Mouse (Mus musculus): ENCODE data around the gene Jag1. TPM values are rescaled to one million over a fixed set of nuclear protein-coding genes. Genes with fewer than 3 reads are reported as not detected.

Gene Jag1
- polyA plus RNA-seq, 1 experiment from 2014 or later: 25.1 TPM

DNA sequence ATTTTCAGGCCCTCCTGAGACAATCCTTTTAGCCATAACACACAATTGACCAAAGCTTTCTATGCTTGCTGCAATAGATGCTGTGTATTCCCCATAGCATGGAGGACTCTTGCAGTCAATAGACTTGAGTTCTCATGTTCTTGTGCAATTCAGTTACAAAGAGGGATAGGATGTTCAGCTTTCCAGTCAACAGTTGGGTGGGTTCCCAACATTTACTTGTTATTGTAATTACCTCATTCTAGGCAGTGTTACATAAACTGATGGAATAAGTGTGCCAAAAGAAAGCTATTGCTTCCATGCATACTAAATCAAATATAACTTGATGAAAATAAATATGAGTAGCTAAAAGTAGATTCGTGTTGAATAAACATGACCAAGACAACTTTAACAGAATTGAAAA lies 8.4 kb upstream of the Jag1 start:
- WGBS: 67% methylated on average over 1 of the region's 1 CpGs
- H3K4me3 ChIP-seq (ENCODE audit: low read depth, low read length): no peak overlapping the region
- no peak for ATAC-seq (ENCODE audit: low read depth)

DNA sequence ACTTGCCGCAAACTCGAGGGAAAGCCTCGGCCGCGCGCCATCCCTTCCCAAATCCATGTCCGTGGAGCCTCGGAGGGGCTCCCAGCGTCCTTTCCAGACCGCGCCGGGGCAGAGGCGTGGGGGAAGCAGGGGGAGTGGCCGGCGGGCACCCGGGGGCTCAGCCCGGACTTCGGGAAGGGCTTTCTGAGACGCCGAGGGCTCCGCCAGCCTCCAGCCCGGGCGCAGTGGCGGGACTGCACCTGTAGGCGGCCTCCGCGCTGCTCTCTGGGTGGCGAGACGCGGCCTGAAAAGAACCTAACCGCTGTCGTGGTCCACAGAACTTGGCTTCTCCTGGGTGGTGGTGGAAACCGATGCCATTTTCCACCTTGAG lies 862 bp upstream of the Jag1 start:
- DNase-seq (ENCODE audit: low spot score) (peak; percentile 91), ATAC-seq (ENCODE audit: low read depth) (peak; percentile 74)
- Histone ChIP-seq H3K27me3 (replicated peaks; ENCODE audit: control insufficient read depth, insufficient read depth, low read length) (no peaks in the 10 kb centered on the region), H3K4me1 (ENCODE audit: control insufficient read depth, insufficient read depth, low read length) (peaks cover 20% of the 10 kb centered on the region; the same call in 1 of the 2 replicates), H3K4me2 (ENCODE audit: low read depth, low read length) (peak overlapping the region; percentile 78), H3K4me3 (ENCODE audit: low read depth, low read length) (peak overlapping the region; percentile 77), H3K9me3 (ENCODE audit: control insufficient read depth, low read length) (no peaks in the 10 kb centered on the region), H3K27ac (replicated peaks; ENCODE audit: low read depth, low read length) (peak overlapping the region; percentile 98), H3K9ac (ENCODE audit: low read depth, low read length) (peak overlapping the region; percentile 88), H3K36me3 (ENCODE audit: control insufficient read depth, insufficient read depth, low read length) (no peaks in the 10 kb centered on the region)
- under 1% methylated on average over 25 of the region's 33 CpGs for WGBS

More for the DNA sequence above, 8.4 kb upstream of the Jag1 start:
- no peak overlapping the region for H3K4me2 ChIP-seq (ENCODE audit: low read depth, low read length)
- H3K36me3 ChIP-seq (ENCODE audit: control insufficient read depth, insufficient read depth, low read length): no peaks in the 10 kb centered on the region
- H3K27ac ChIP-seq (replicated peaks; ENCODE audit: low read depth, low read length): no peak overlapping the region
- no peak for DNase-seq (ENCODE audit: low spot score)
- H3K4me1 ChIP-seq (ENCODE audit: control insufficient read depth, insufficient read depth, low read length): peaks cover 5% of the 10 kb centered on the region; the same call in 1 of the 2 replicates
- no peaks in the 10 kb centered on the region for H3K27me3 ChIP-seq (replicated peaks; ENCODE audit: control insufficient read depth, insufficient read depth, low read length)
- peaks cover 6% of the 10 kb centered on the region; the same call in 1 of the 2 replicates for H3K9me3 ChIP-seq (ENCODE audit: control insufficient read depth, low read length)
- no peak overlapping the region for H3K9ac ChIP-seq (ENCODE audit: low read depth, low read length)

DNA sequence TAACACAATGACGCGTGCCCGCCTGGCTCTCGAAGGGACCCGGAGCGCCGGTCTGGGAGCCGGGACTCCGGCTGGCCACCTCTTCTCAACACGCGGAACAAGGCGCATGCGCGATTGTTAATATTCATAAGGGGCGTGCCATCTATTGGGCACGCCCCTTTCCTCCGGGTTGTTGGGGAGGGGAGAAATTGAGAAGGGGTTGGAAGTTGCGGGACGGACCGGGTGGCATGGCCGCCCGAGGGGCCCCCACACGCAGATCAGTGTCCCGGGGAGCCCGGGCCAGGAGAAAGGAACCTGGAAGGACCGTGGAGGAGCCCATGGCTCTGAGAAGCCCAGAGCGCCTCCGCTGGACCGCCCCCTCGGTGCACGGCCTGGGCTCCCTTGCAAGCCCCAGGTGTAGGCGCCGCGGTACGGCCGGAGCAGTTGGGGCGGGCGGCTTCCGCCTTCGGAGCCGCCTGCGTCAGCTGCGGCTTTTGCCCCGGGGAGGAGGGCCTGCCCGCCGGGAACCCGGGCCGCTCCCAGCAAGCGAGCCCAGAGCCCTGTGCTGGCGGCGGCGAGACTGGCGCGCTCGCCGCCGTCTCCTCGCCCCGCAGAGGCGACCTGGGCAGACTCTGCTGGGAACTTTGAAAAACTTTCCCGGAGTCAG lies 354 bp upstream of the Jag1 start:
- Histone ChIP-seq H3K4me2 (ENCODE audit: low read depth, low read length) (peak overlapping the region; percentile 78), H3K9ac (ENCODE audit: low read depth, low read length) (peak overlapping the region; percentile 88), H3K27me3 (replicated peaks; ENCODE audit: control insufficient read depth, insufficient read depth, low read length) (no peaks in the 10 kb centered on the region), H3K4me3 (ENCODE audit: low read depth, low read length) (peak overlapping the region; percentile 77), H3K4me1 (ENCODE audit: control insufficient read depth, insufficient read depth, low read length) (peaks cover 25% of the 10 kb centered on the region; the same call in 1 of the 2 replicates), H3K36me3 (ENCODE audit: control insufficient read depth, insufficient read depth, low read length) (no peaks in the 10 kb centered on the region), H3K27ac (replicated peaks; ENCODE audit: low read depth, low read length) (peak overlapping the region; percentile 98), H3K9me3 (ENCODE audit: control insufficient read depth, low read length) (no peaks in the 10 kb centered on the region)
- DNase-seq (ENCODE audit: low spot score) (peak; percentile 98), ATAC-seq (ENCODE audit: low read depth) (peak; percentile 83)
- WGBS: under 1% methylated on average over 28 of the region's 61 CpGs

DNA sequence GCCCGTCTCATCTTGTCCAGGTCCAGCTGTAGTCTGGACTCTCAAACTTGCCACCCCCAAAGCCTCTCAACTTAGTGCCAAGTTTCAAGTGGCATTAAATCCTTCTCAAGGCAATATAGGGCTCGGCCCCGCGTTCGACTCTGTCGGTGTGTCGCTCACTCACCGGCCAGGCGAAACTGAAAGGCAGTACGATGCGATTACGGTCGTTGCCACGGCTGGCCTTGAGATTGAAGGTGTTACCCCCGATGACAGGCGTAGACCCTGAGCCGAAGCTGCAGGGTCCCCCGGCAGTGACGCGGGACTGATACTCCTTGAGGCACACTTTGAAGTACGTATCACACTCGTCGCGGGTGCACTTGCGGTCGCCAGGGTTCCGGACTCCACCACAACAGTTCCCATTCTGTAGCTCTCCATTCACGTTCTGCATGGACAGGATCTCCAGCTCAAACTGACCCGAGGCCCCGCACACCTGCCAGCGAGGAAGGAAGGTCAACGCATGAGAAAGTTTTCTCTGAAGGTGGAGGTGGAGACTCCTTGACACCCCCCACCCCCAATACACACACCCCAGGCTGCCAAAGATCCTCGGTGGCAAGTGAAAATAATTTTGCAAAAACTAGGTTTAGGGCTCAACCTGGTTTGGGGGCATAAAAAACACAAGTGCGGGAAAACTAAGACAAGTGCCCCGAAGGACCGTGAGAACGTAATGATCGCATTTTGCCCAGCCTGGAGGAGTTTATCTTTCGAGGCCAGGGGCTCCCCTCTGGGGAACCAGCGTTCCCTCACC lies 1.0 kb downstream of the Jag1 start:
- peak overlapping the region; percentile 88 for H3K9ac ChIP-seq (ENCODE audit: low read depth, low read length)
- H3K27ac ChIP-seq (replicated peaks; ENCODE audit: low read depth, low read length): peak overlapping the region; percentile 98
- H3K4me1 ChIP-seq (ENCODE audit: control insufficient read depth, insufficient read depth, low read length): peaks cover 23% of the 10 kb centered on the region; the same call in 1 of the 2 replicates
- H3K36me3 ChIP-seq (ENCODE audit: control insufficient read depth, insufficient read depth, low read length): no peaks in the 10 kb centered on the region
- peak overlapping the region; percentile 77 for H3K4me3 ChIP-seq (ENCODE audit: low read depth, low read length)
- no peak for ATAC-seq (ENCODE audit: low read depth)
- no peaks in the 10 kb centered on the region for H3K27me3 ChIP-seq (replicated peaks; ENCODE audit: control insufficient read depth, insufficient read depth, low read length)
- no peaks in the 10 kb centered on the region for H3K9me3 ChIP-seq (ENCODE audit: control insufficient read depth, low read length)
- peak overlapping the region; percentile 78 for H3K4me2 ChIP-seq (ENCODE audit: low read depth, low read length)
- no peak for DNase-seq (ENCODE audit: low spot score)
- WGBS: under 1% methylated on average over 40 of the region's 40 CpGs

DNA sequence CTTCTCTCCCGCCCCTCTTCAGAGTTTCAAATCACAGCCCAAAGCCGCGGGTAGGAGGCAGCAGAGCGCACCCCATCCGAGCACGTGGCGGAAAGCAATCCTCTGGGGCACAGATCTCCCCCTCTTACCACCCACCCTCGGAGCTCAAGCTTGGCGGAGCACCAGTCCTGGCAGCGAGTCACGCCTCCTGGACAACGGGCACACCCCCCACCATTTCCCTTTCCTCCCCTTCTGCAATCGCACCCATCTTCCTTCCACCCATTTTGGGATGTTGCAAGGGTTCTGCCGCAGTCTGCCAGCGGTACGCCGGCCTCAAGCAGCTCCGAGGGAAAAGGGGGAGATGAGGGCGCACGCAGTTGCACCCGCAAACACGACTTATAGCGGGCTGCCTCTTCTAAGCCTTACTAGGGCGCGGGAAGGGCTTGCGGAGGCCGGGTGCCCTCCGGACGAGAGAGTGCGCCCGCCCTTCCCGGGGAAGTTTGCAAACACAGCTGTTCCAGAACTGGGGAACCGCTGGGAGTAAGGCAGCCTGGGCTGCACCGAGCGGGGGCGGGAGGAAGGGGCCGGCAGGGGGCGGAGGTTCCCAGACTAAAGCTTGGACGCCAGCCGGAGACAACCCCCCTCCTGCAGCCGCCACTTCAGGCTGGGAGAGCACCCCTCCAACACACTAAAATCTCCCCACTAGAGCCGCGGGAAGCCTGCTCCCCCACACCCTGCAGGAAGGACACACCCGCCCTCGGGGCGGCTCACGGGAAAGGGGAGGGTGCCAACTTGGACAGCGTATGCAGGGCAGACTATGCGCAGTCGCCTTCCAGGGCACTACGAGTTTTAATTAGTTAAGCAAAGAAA lies 2.0 kb downstream of the Jag1 start:
- Histone ChIP-seq H3K27me3 (replicated peaks; ENCODE audit: control insufficient read depth, insufficient read depth, low read length) (no peaks in the 10 kb centered on the region), H3K9me3 (ENCODE audit: control insufficient read depth, low read length) (no peaks in the 10 kb centered on the region), H3K4me3 (ENCODE audit: low read depth, low read length) (peak overlapping the region; percentile 77), H3K4me2 (ENCODE audit: low read depth, low read length) (peak overlapping the region; percentile 78), H3K36me3 (ENCODE audit: control insufficient read depth, insufficient read depth, low read length) (no peaks in the 10 kb centered on the region; the same call in 1 of the 2 replicates), H3K4me1 (ENCODE audit: control insufficient read depth, insufficient read depth, low read length) (peaks cover 33% of the 10 kb centered on the region), H3K9ac (ENCODE audit: low read depth, low read length) (peak overlapping the region; percentile 88), H3K27ac (replicated peaks; ENCODE audit: low read depth, low read length) (peak overlapping the region; percentile 98)
- DNase-seq (ENCODE audit: low spot score): peak; percentile 94
- under 1% methylated on average over 45 of the region's 51 CpGs for whole genome bisulfite sequencing
- peak; percentile 58 for ATAC-seq (ENCODE audit: low read depth)

DNA sequence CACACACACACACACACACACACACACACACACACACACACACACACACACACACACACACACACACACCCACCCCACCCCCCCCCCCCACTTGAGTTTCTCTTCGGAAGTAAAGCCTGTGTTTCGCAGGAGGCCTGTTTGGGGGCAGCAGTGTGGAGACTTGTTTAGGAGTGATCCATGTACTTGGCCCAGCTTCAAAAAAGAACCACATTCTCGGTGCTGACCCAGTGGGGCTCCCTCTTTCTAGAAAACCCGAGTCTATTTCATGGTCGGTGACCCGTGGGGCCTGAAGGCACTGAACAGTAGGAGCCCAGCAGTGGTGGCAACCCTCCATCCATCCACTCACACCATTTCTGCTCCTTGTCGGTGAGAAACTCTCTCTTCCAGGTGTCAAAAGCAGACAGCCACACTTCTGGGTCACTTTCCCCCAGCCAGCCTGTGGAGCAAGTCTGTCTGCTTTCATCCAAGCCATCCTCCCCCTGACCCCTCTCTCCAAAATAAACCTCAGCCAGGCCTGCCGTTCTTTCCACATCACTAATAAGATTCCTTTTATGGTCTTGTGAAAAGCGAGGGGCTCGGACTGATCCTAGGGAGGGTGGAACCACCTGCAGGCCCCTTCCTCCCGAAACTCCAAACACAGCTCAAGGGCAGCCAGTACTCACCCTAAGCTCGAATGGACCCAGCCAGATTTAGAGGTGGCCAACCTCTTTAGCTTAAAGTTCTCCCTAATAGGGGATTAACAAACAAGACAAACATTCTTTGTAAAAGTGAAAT lies 3.0 kb downstream of the Jag1 start:
- peak overlapping the region; percentile 53 for H3K27ac ChIP-seq (replicated peaks; ENCODE audit: low read depth, low read length)
- peaks cover 35% of the 10 kb centered on the region for H3K4me1 ChIP-seq (ENCODE audit: control insufficient read depth, insufficient read depth, low read length)
- H3K9me3 ChIP-seq (ENCODE audit: control insufficient read depth, low read length): no peaks in the 10 kb centered on the region
- peak overlapping the region; percentile 78 for H3K4me2 ChIP-seq (ENCODE audit: low read depth, low read length)
- peak overlapping the region; percentile 77 for H3K4me3 ChIP-seq (ENCODE audit: low read depth, low read length)
- H3K27me3 ChIP-seq (replicated peaks; ENCODE audit: control insufficient read depth, insufficient read depth, low read length): no peaks in the 10 kb centered on the region
- peak overlapping the region; percentile 88 for H3K9ac ChIP-seq (ENCODE audit: low read depth, low read length)
- ATAC-seq (ENCODE audit: low read depth) (no peak), DNase-seq (ENCODE audit: low spot score) (peak; percentile 59)
- no peaks in the 10 kb centered on the region; the same call in 1 of the 2 replicates for H3K36me3 ChIP-seq (ENCODE audit: control insufficient read depth, insufficient read depth, low read length)
- 6% methylated on average over 10 of the region's 12 CpGs for WGBS

DNA sequence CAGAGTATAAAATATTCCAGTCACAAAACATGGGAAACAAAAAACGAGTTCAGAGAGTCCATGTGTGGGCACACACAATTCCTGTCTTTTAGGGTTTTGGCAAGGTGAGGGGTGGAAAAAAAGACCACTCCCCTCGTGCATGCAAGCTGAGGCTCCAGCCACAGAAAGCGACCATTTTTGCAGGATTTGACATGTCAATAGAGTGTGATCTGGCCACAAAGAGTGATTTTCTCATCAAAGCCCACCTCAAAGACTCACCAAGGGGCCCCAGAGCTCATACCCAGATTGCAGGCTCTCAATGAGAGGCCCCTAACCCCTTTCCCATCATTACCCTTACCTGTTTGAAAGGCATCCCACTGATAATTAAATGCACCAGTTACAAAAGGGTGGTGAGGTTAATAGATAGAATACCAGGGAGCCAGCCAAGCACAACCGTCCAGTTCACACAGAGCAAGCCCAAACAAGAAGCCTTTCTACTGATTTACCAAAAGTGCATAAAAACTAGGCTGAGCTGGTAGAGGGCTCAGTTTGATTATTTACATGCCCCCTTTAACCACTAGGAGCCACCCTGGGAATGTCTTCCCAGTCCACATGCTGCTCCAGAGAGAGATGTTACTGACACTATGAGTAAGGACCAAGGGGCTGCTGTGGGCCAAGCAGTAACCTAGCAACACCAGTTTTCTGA lies 6.1 kb downstream of the Jag1 start:
- 56% methylated on average over 4 of the region's 4 CpGs for WGBS
- peak overlapping the region; percentile 16 for H3K4me2 ChIP-seq (ENCODE audit: low read depth, low read length)
- DNase-seq (ENCODE audit: low spot score) (no peak), ATAC-seq (ENCODE audit: low read depth) (no peak)
- peaks cover 12% of the 10 kb centered on the region for H3K36me3 ChIP-seq (ENCODE audit: control insufficient read depth, insufficient read depth, low read length)
- H3K9ac ChIP-seq (ENCODE audit: low read depth, low read length): no peak overlapping the region
- no peak overlapping the region for H3K4me3 ChIP-seq (ENCODE audit: low read depth, low read length)
- peaks cover 36% of the 10 kb centered on the region for H3K4me1 ChIP-seq (ENCODE audit: control insufficient read depth, insufficient read depth, low read length)
- no peak overlapping the region for H3K27ac ChIP-seq (replicated peaks; ENCODE audit: low read depth, low read length)
- H3K27me3 ChIP-seq (replicated peaks; ENCODE audit: control insufficient read depth, insufficient read depth, low read length): no peaks in the 10 kb centered on the region
- H3K9me3 ChIP-seq (ENCODE audit: control insufficient read depth, low read length): no peaks in the 10 kb centered on the region
